Mouse (Mus musculus) limb, embryonic 15.5 days (tissue): ENCODE measurements around the gene Dctpp1. TPM values are rescaled to one million over a fixed set of nuclear protein-coding genes. Genes with fewer than 3 reads are reported as not detected.
A peak's percentile ranks its signal among the peaks of the same experiment; 100 is the strongest.
"Not testable (repeated sequence)": the region's sequence is repeated elsewhere in the genome, so short reads cannot be mapped to it uniquely, and the experiment has no call there.

ENCODE experiments used
- ATAC-seq: fragments of 200-750 bp; cut with Nextera tagmentation; 2 replicates; pipeline ENCODE4 v1.8.0; 2017; ENCODE audit warnings: low read depth, moderate TSS enrichment; ENCODE audit not compliant: insufficient number of reproducible peaks, low FRiP score, low TSS enrichment
- H3K27ac ChIP-seq: fragments of 300-500 bp; sonication (generic); 2 replicates; pipeline ENCODE4 v1.5.1; 2015; ENCODE audit warnings: moderate library complexity, mild to moderate bottlenecking, inconsistent platforms
- H3K27me3 ChIP-seq: fragments of 300-500 bp; sonication (generic); 2 replicates; pipeline ENCODE4 v1.6.1; 2015; ENCODE audit warnings: inconsistent platforms
- H3K36me3 ChIP-seq: fragments of 300-500 bp; sonication (generic); 2 replicates; pipeline ENCODE4 v1.6.1; 2015; ENCODE audit warnings: inconsistent platforms
- H3K4me1 ChIP-seq: fragments of 300-500 bp; sonication (generic); 2 replicates; pipeline ENCODE4 v1.6.1; 2015; ENCODE audit warnings: inconsistent platforms
- H3K4me2 ChIP-seq: fragments of 300-500 bp; sonication (generic); 2 replicates; pipeline ENCODE4 v1.6.1; 2015; ENCODE audit warnings: mild to moderate bottlenecking, inconsistent platforms
- H3K4me3 ChIP-seq: fragments of 300-500 bp; sonication (generic); 2 replicates; pipeline ENCODE4 v1.5.1; 2015; ENCODE audit warnings: mild to moderate bottlenecking, inconsistent platforms
- H3K9ac ChIP-seq: fragments of 300-500 bp; sonication (generic); 2 replicates; pipeline ENCODE4 v1.6.1; 2015; ENCODE audit warnings: inconsistent platforms
- H3K9me3 ChIP-seq: fragments of 300-500 bp; sonication (generic); 2 replicates; pipeline ENCODE4 v1.6.1; 2016; ENCODE audit warnings: inconsistent platforms
- WGBS: fragments of 180-500 bp; shearing (Covaris S2); methylation state at CpG from one replicate; pipeline ENCODE4 v1.1.7; 2015; 5-methylcytosine and 5-hydroxymethylcytosine counted together
- polyA plus RNA-seq: library from polyadenylated mRNA; unstranded; fragments of >200 nt; fragmentation: Nextera tagmentation; extraction: Ambion mirVana; gene quantifications from 2 replicates; pipeline ENCODE4 v1.2.1, GENCODE M21; 2015

Dctpp1 gene
- polyA plus RNA-seq, 1 experiment from 2014 or later, result 138 TPM

GRCm38 (mm10) chr7:127262218-127262961, 1.9 kb upstream of the Dctpp1 start:
- H3K4me2 ChIP-seq, result no peak overlapping the region
- 78% methylated on average over 10 of the region's 10 CpGs for WGBS
- ATAC-seq, result no peak
- H3K27ac ChIP-seq, result no peak overlapping the region
- no peak overlapping the region for H3K4me3 ChIP-seq
- peaks cover 17% of the 10 kb centered on the region for H3K4me1 ChIP-seq
- H3K9ac ChIP-seq, result no peak overlapping the region
- peaks cover 1% of the 10 kb centered on the region; the same call in 1 of the 2 replicates for H3K36me3 ChIP-seq
- H3K27me3 ChIP-seq, result no peaks in the 10 kb centered on the region
- no peaks in the 10 kb centered on the region for H3K9me3 ChIP-seq

GRCm38 (mm10) chr7:127259186-127259905, 1.2 kb downstream of the Dctpp1 start:
- Histone ChIP-seq H3K9me3 (no peaks in the 10 kb centered on the region), H3K36me3 (peaks cover 14% of the 10 kb centered on the region), H3K27me3 (no peaks in the 10 kb centered on the region), H3K4me3 (peak overlapping the region; percentile 60), H3K4me1 (peaks cover 25% of the 10 kb centered on the region), H3K4me2 (peak overlapping the region; percentile 73), H3K27ac (no peak overlapping the region), H3K9ac (no peak overlapping the region)
- ATAC-seq, result no peak
- WGBS, result 65% methylated on average over 8 of the region's 8 CpGs

- no peaks in the 10 kb centered on the region for H3K9me3 ChIP-seq
- peaks cover 29% of the 10 kb centered on the region for H3K4me1 ChIP-seq
- H3K27me3 ChIP-seq, result no peaks in the 10 kb centered on the region
- H3K4me2 ChIP-seq, result no peak overlapping the region
- 90% methylated on average over 5 of the region's 5 CpGs for WGBS
- no peak overlapping the region for H3K9ac ChIP-seq
- peaks cover 16% of the 10 kb centered on the region for H3K36me3 ChIP-seq
- no peak for ATAC-seq
- no peak overlapping the region for H3K27ac ChIP-seq
- no peak overlapping the region for H3K4me3 ChIP-seq
These were observed 4.0 kb downstream of the Dctpp1 start for GRCm38 (mm10) chr7:127256518-127256917.

GRCm38 (mm10) chr7:127255965-127256364, 4.5 kb downstream of the Dctpp1 start:
- H3K4me1 ChIP-seq, result peaks cover 24% of the 10 kb centered on the region
- 90% methylated on average over 2 of the region's 2 CpGs for WGBS
- H3K27me3 ChIP-seq, result no peaks in the 10 kb centered on the region

GRCm38 (mm10) chr7:127255008-127255407, 5.5 kb downstream of the Dctpp1 start:
- Histone ChIP-seq H3K4me1 (peaks cover 22% of the 10 kb centered on the region), H3K4me2 (peak overlapping the region; percentile 95), H3K9ac (no peak overlapping the region), H3K27ac (peak overlapping the region; percentile 91), H3K27me3 (no peaks in the 10 kb centered on the region), H3K36me3 (peaks cover 24% of the 10 kb centered on the region), H3K9me3 (no peaks in the 10 kb centered on the region), H3K4me3 (peak overlapping the region; percentile 60)
- whole genome bisulfite sequencing, result 20% methylated on average over 4 of the region's 4 CpGs
- no peak for ATAC-seq

More at GRCm38 (mm10) chr7:127255965-127256364, 4.5 kb downstream of the Dctpp1 start:
- no peak overlapping the region for H3K27ac ChIP-seq
- H3K4me3 ChIP-seq, result no peak overlapping the region
- ATAC-seq, result no peak
- H3K9me3 ChIP-seq, result no peaks in the 10 kb centered on the region
- no peak overlapping the region for H3K4me2 ChIP-seq
- no peak overlapping the region for H3K9ac ChIP-seq
- H3K36me3 ChIP-seq, result peaks cover 19% of the 10 kb centered on the region

GRCm38 (mm10) chr7:127253821-127254769, 6.4 kb downstream of the Dctpp1 start:
- Histone ChIP-seq H3K4me3 (peak overlapping the region; percentile 60), H3K4me2 (peak overlapping the region; percentile 95), H3K9ac (peak overlapping the region; percentile 67), H3K9me3 (no peaks in the 10 kb centered on the region), H3K36me3 (peaks cover 33% of the 10 kb centered on the region), H3K27ac (peak overlapping the region; percentile 91), H3K4me1 (peaks cover 14% of the 10 kb centered on the region), H3K27me3 (no peaks in the 10 kb centered on the region)
- under 1% methylated on average over 135 of the region's 136 CpGs for WGBS
- peak; percentile 90 for ATAC-seq

- Histone ChIP-seq H3K9ac (peak overlapping the region; percentile 67; the same call in 1 of the 2 replicates), H3K27me3 (no peaks in the 10 kb centered on the region), H3K27ac (peak overlapping the region; percentile 91), H3K9me3 (no peaks in the 10 kb centered on the region), H3K36me3 (peaks cover 38% of the 10 kb centered on the region), H3K4me1 (peaks cover 12% of the 10 kb centered on the region), H3K4me3 (peak overlapping the region; percentile 60), H3K4me2 (peak overlapping the region; percentile 95)
- ATAC-seq, result no peak
- 66% methylated on average over 6 of the region's 6 CpGs for WGBS
These were observed 7.2 kb downstream of the Dctpp1 start for GRCm38 (mm10) chr7:127253341-127253740.

GRCm38 (mm10) chr7:127252414-127252813, 8.1 kb downstream of the Dctpp1 start:
- H3K36me3 ChIP-seq, result peaks cover 45% of the 10 kb centered on the region
- no peaks in the 10 kb centered on the region for H3K9me3 ChIP-seq
- no peak overlapping the region for H3K4me3 ChIP-seq
- WGBS, result 91% methylated on average over 2 of the region's 2 CpGs
- H3K27me3 ChIP-seq, result no peaks in the 10 kb centered on the region
- peaks cover 12% of the 10 kb centered on the region for H3K4me1 ChIP-seq
- H3K4me2 ChIP-seq, result no peak overlapping the region
- H3K27ac ChIP-seq, result no peak overlapping the region
- ATAC-seq, result no peak
- H3K9ac ChIP-seq, result no peak overlapping the region

GRCm38 (mm10) chr7:127250511-127250910, 10.0 kb downstream of the Dctpp1 start:
- Histone ChIP-seq H3K4me1 (peaks cover 24% of the 10 kb centered on the region), H3K36me3 (peaks cover 45% of the 10 kb centered on the region)
- not testable (repeated sequence) for H3K27me3 ChIP-seq, H3K27ac ChIP-seq, H3K9ac ChIP-seq, ATAC-seq, H3K4me3 ChIP-seq, H3K4me2 ChIP-seq, H3K9me3 ChIP-seq
- WGBS, result 90% methylated on average over 8 of the region's 8 CpGs

- peak overlapping the region; percentile 95 for H3K27ac ChIP-seq
- peak overlapping the region; percentile 89 for H3K4me3 ChIP-seq
- peak; percentile 82 for ATAC-seq
- H3K4me2 ChIP-seq, result peak overlapping the region; percentile 72
- no peaks in the 10 kb centered on the region for H3K27me3 ChIP-seq
- no peaks in the 10 kb centered on the region for H3K9me3 ChIP-seq
- peaks cover 26% of the 10 kb centered on the region for H3K4me1 ChIP-seq
- 9% methylated on average over 28 of the region's 33 CpGs for WGBS
- peak overlapping the region; percentile 96 for H3K9ac ChIP-seq
- peaks cover 33% of the 10 kb centered on the region for H3K36me3 ChIP-seq
These were observed 15.6 kb downstream of the Dctpp1 start for GRCm38 (mm10) chr7:127244658-127245510.
